Mouse (Mus musculus): ENCODE measurements around the gene Celf2. TPM values are rescaled to one million over a fixed set of nuclear protein-coding genes. Genes with fewer than 3 reads are reported as not detected.

The Celf2 gene
- polyA plus RNA-seq, 1 experiment from 2014 or later = 131 TPM

GRCm38 (mm10) chr2:7069458-7069857 is 439.9 kb downstream of the Celf2 start:
- Histone ChIP-seq H3K27me3 (no peaks in the 10 kb centered on the region), H3K27ac (replicated peaks) (no peak overlapping the region), H3K9me3 (no peaks in the 10 kb centered on the region), H3K4me2 (replicated peaks) (no peak overlapping the region), H3K4me1 (peaks cover 3% of the 10 kb centered on the region; the same call in 1 of the 2 replicates), H3K36me3 (no peaks in the 10 kb centered on the region), H3K4me3 (no peak overlapping the region), H3K9ac (replicated peaks) (no peak overlapping the region)
- ATAC-seq (ENCODE audit: low FRiP score, low read depth) = no peak
- 80% methylated on average over 3 of the region's 3 CpGs for WGBS

- no peak overlapping the region for H3K27ac ChIP-seq (replicated peaks)
- no peak overlapping the region for H3K9ac ChIP-seq (replicated peaks)
- H3K4me3 ChIP-seq = no peak overlapping the region
- WGBS = 81% methylated on average over 6 of the region's 6 CpGs
- no peak overlapping the region for H3K4me2 ChIP-seq (replicated peaks)
- H3K36me3 ChIP-seq = no peaks in the 10 kb centered on the region
- H3K4me1 ChIP-seq = peaks cover 11% of the 10 kb centered on the region
- ATAC-seq (ENCODE audit: low FRiP score, low read depth) = no peak
- H3K9me3 ChIP-seq = no peaks in the 10 kb centered on the region
- no peaks in the 10 kb centered on the region for H3K27me3 ChIP-seq
Observed at GRCm38 (mm10) chr2:7068281-7068680, 441.1 kb downstream of the Celf2 start.

GRCm38 (mm10) chr2:7063574-7064192 is 445.7 kb downstream of the Celf2 start:
- Histone ChIP-seq H3K27me3 (no peaks in the 10 kb centered on the region), H3K9ac (replicated peaks) (no peak overlapping the region), H3K4me1 (peaks cover 17% of the 10 kb centered on the region), H3K4me2 (replicated peaks) (peak overlapping the region; percentile 37), H3K27ac (replicated peaks) (no peak overlapping the region), H3K4me3 (no peak overlapping the region), H3K36me3 (no peaks in the 10 kb centered on the region), H3K9me3 (no peaks in the 10 kb centered on the region)
- ATAC-seq (ENCODE audit: low FRiP score, low read depth) = 0 out of 2 replicates have a peak, but pooled peaks have one; percentile 6
- 20% methylated on average over 12 of the region's 12 CpGs for WGBS

GRCm38 (mm10) chr2:7060490-7061105 is 448.8 kb downstream of the Celf2 start:
- no peaks in the 10 kb centered on the region for H3K27me3 ChIP-seq
- no peak overlapping the region for H3K4me3 ChIP-seq
- H3K36me3 ChIP-seq = no peaks in the 10 kb centered on the region
- no peak overlapping the region for H3K4me2 ChIP-seq (replicated peaks)
- 87% methylated on average over 7 of the region's 7 CpGs for WGBS
- no peak overlapping the region for H3K27ac ChIP-seq (replicated peaks)
- peaks cover 14% of the 10 kb centered on the region for H3K4me1 ChIP-seq
- H3K9ac ChIP-seq (replicated peaks) = no peak overlapping the region
- no peak for ATAC-seq (ENCODE audit: low FRiP score, low read depth)
- H3K9me3 ChIP-seq = no peaks in the 10 kb centered on the region

- Histone ChIP-seq H3K27ac (replicated peaks) (no peak overlapping the region), H3K36me3 (no peaks in the 10 kb centered on the region), H3K27me3 (no peaks in the 10 kb centered on the region), H3K4me1 (no peaks in the 10 kb centered on the region), H3K9me3 (no peaks in the 10 kb centered on the region), H3K9ac (replicated peaks) (no peak overlapping the region), H3K4me3 (no peak overlapping the region), H3K4me2 (replicated peaks) (no peak overlapping the region)
- 76% methylated on average over 4 of the region's 4 CpGs for WGBS
- ATAC-seq (ENCODE audit: low FRiP score, low read depth) = no peak
Observed at GRCm38 (mm10) chr2:7056401-7056800, 453.0 kb downstream of the Celf2 start.

- H3K27ac ChIP-seq (replicated peaks) = no peak overlapping the region
- H3K4me1 ChIP-seq = no peaks in the 10 kb centered on the region
- no peak overlapping the region for H3K4me3 ChIP-seq
- H3K27me3 ChIP-seq = no peaks in the 10 kb centered on the region
- ATAC-seq (ENCODE audit: low FRiP score, low read depth) = no peak
- no peaks in the 10 kb centered on the region for H3K36me3 ChIP-seq
- no peak overlapping the region for H3K9ac ChIP-seq (replicated peaks)
- H3K9me3 ChIP-seq = no peaks in the 10 kb centered on the region
- 51% methylated on average over 3 of the region's 3 CpGs for WGBS
- H3K4me2 ChIP-seq (replicated peaks) = no peak overlapping the region
Observed at GRCm38 (mm10) chr2:7055958-7056357, 453.4 kb downstream of the Celf2 start.

- H3K36me3 ChIP-seq = no peaks in the 10 kb centered on the region
- no peak overlapping the region for H3K9ac ChIP-seq (replicated peaks)
- H3K27ac ChIP-seq (replicated peaks) = no peak overlapping the region
- WGBS = 94% methylated on average over 5 of the region's 5 CpGs
- H3K27me3 ChIP-seq = no peaks in the 10 kb centered on the region
- ATAC-seq (ENCODE audit: low FRiP score, low read depth) = no peak
- H3K4me3 ChIP-seq = no peak overlapping the region
- H3K4me1 ChIP-seq = no peaks in the 10 kb centered on the region
- H3K9me3 ChIP-seq = peaks cover 10% of the 10 kb centered on the region; the same call in 1 of the 2 replicates
- no peak overlapping the region for H3K4me2 ChIP-seq (replicated peaks)
Observed at GRCm38 (mm10) chr2:7051090-7051489, 458.3 kb downstream of the Celf2 start.

GRCm38 (mm10) chr2:7046155-7046554 is 463.2 kb downstream of the Celf2 start:
- H3K9ac ChIP-seq (replicated peaks) = no peak overlapping the region
- peaks cover 10% of the 10 kb centered on the region; the same call in 1 of the 2 replicates for H3K9me3 ChIP-seq
- H3K27ac ChIP-seq (replicated peaks) = peak overlapping the region; percentile 39; the same call in 1 of the 2 replicates
- no peak overlapping the region for H3K4me2 ChIP-seq (replicated peaks)
- no peak for ATAC-seq (ENCODE audit: low FRiP score, low read depth)
- no peaks in the 10 kb centered on the region for H3K36me3 ChIP-seq
- WGBS = 2% methylated on average over 1 of the region's 1 CpGs
- no peaks in the 10 kb centered on the region for H3K27me3 ChIP-seq
- no peaks in the 10 kb centered on the region for H3K4me1 ChIP-seq
- no peak overlapping the region for H3K4me3 ChIP-seq

- Histone ChIP-seq H3K4me3 (no peak overlapping the region), H3K9me3 (peaks cover 10% of the 10 kb centered on the region; the same call in 1 of the 2 replicates), H3K4me2 (replicated peaks) (no peak overlapping the region), H3K27me3 (no peaks in the 10 kb centered on the region), H3K9ac (replicated peaks) (no peak overlapping the region), H3K36me3 (no peaks in the 10 kb centered on the region), H3K4me1 (no peaks in the 10 kb centered on the region), H3K27ac (replicated peaks) (peak overlapping the region; percentile 39; the same call in 1 of the 2 replicates)
- 60% methylated on average over 4 of the region's 4 CpGs for WGBS
- ATAC-seq (ENCODE audit: low FRiP score, low read depth) = no peak
Observed at GRCm38 (mm10) chr2:7045531-7045930, 463.8 kb downstream of the Celf2 start.

GRCm38 (mm10) chr2:7043770-7044459 is 465.4 kb downstream of the Celf2 start:
- no peak for ATAC-seq (ENCODE audit: low FRiP score, low read depth)
- 56% methylated on average over 6 of the region's 6 CpGs for WGBS
- no peaks in the 10 kb centered on the region for H3K36me3 ChIP-seq
- no peak overlapping the region for H3K27ac ChIP-seq (replicated peaks)
- no peak overlapping the region for H3K4me2 ChIP-seq (replicated peaks)
- H3K9me3 ChIP-seq = peaks cover 10% of the 10 kb centered on the region; the same call in 1 of the 2 replicates
- no peaks in the 10 kb centered on the region for H3K27me3 ChIP-seq
- H3K9ac ChIP-seq (replicated peaks) = no peak overlapping the region
- no peak overlapping the region for H3K4me3 ChIP-seq
- no peaks in the 10 kb centered on the region for H3K4me1 ChIP-seq

GRCm38 (mm10) chr2:7040940-7041339 is 468.4 kb downstream of the Celf2 start:
- no peak for ATAC-seq (ENCODE audit: low FRiP score, low read depth)
- WGBS = 82% methylated on average over 1 of the region's 1 CpGs
- no peaks in the 10 kb centered on the region for H3K36me3 ChIP-seq
- no peaks in the 10 kb centered on the region for H3K27me3 ChIP-seq
- no peak overlapping the region for H3K4me3 ChIP-seq
- H3K4me1 ChIP-seq = no peaks in the 10 kb centered on the region
- H3K27ac ChIP-seq (replicated peaks) = no peak overlapping the region
- no peaks in the 10 kb centered on the region for H3K9me3 ChIP-seq
- no peak overlapping the region for H3K9ac ChIP-seq (replicated peaks)
- H3K4me2 ChIP-seq (replicated peaks) = no peak overlapping the region

- Histone ChIP-seq H3K27me3 (no peaks in the 10 kb centered on the region), H3K4me2 (replicated peaks) (no peak overlapping the region), H3K27ac (replicated peaks) (no peak overlapping the region), H3K4me3 (no peak overlapping the region), H3K36me3 (no peaks in the 10 kb centered on the region), H3K9me3 (no peaks in the 10 kb centered on the region), H3K4me1 (no peaks in the 10 kb centered on the region), H3K9ac (replicated peaks) (no peak overlapping the region)
- 90% methylated on average over 4 of the region's 4 CpGs for WGBS
- no peak for ATAC-seq (ENCODE audit: low FRiP score, low read depth)
Observed at GRCm38 (mm10) chr2:7038991-7039390, 470.4 kb downstream of the Celf2 start.

Measured in midbrain, embryonic 12.5 days (tissue).